Mouse (Mus musculus) kidney, embryonic 14.5 days (tissue): ENCODE measurements around the gene Cux1. TPM values are rescaled to one million over a fixed set of nuclear protein-coding genes. Genes with fewer than 3 reads are reported as not detected.

Experiments
- ATAC-seq: fragments of 200-750 bp; cut with Nextera tagmentation; 2 replicates; pipeline ENCODE4 v1.8.0; 2017; ENCODE audit warnings: moderate number of reproducible peaks, mild to moderate bottlenecking, moderate TSS enrichment, moderate library complexity; ENCODE audit not compliant: low FRiP score, low TSS enrichment
- H3K27ac ChIP-seq: fragments of 300-500 bp; sonication (generic); 2 replicates; pipeline ENCODE4 v1.5.1; 2014; ENCODE audit warnings: low read depth, mild to moderate bottlenecking, low read length, moderate library complexity, mixed read lengths
- H3K27me3 ChIP-seq: fragments of 300-500 bp; sonication (generic); 2 replicates; pipeline ENCODE4 v1.6.1; 2014; ENCODE audit warnings: mild to moderate bottlenecking, low read length; ENCODE audit not compliant: control insufficient read depth, insufficient read depth
- H3K36me3 ChIP-seq: fragments of 300-500 bp; sonication (generic); 2 replicates; pipeline ENCODE4 v1.6.1; 2014; ENCODE audit warnings: low read length, mixed read lengths; ENCODE audit not compliant: control insufficient read depth, insufficient read depth
- H3K4me1 ChIP-seq: fragments of 300-500 bp; sonication (generic); 2 replicates; pipeline ENCODE4 v1.6.1; 2014; ENCODE audit warnings: low read length, mixed read lengths; ENCODE audit not compliant: control insufficient read depth, insufficient read depth
- H3K4me2 ChIP-seq: fragments of 300-500 bp; sonication (generic); replicated peaks from 2 replicates; pipeline ENCODE4 v1.6.1; 2014; ENCODE audit warnings: low read depth, mild to moderate bottlenecking, low read length
- H3K4me3 ChIP-seq: fragments of 300-500 bp; sonication (generic); 2 replicates; pipeline ENCODE4 v1.5.1; 2014; ENCODE audit warnings: mild to moderate bottlenecking, low read length
- H3K9ac ChIP-seq: fragments of 300-500 bp; sonication (generic); 2 replicates; pipeline ENCODE4 v1.6.1; 2014; ENCODE audit warnings: low read depth, mild to moderate bottlenecking, low read length, moderate library complexity
- H3K9me3 ChIP-seq: fragments of 300-500 bp; sonication (generic); 2 replicates; pipeline ENCODE4 v1.6.1; 2016; ENCODE audit warnings: low read length; ENCODE audit not compliant: control insufficient read depth
- WGBS: fragments of 180-500 bp; shearing (Covaris S2); extraction: QIAGEN DNeasy Blood & Tissue Kit; methylation state at CpG from one replicate; pipeline ENCODE4 v1.1.7; 2014; 5-methylcytosine and 5-hydroxymethylcytosine counted together
- polyA plus RNA-seq: library from polyadenylated mRNA; unstranded; fragments of >200 nt; fragmentation: Nextera tagmentation; extraction: Ambion mirVana; gene quantifications from 2 replicates; pipeline ENCODE4 v1.2.1, GENCODE M21; 2014

Gene Cux1
- polyA plus RNA-seq, 1 experiment from 2014 or later, result 105 TPM

DNA sequence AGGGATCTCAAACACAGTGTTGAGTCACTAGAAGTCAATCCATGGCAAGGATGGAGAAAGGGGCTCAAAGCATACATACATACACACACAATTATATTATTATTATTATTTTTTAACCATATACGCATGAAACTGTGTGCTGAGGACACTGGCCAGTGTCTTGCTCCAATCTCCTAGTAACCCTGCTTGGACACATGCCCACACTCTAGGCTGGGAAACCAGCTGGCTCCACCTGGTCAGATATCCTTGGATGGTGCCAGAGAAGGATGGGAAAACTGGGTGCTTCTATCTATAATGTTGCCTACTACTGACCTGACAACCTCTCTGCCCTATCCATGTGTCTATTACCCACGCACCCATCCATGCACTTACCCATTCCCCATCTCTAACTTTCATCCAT, 275.7 kb downstream of the Cux1 start:
- Histone ChIP-seq H3K4me2 (no peak overlapping the region), H3K36me3 (peaks cover 32% of the 10 kb centered on the region), H3K4me3 (no peak overlapping the region), H3K9me3 (no peaks in the 10 kb centered on the region), H3K27me3 (no peaks in the 10 kb centered on the region), H3K9ac (no peak overlapping the region), H3K4me1 (no peaks in the 10 kb centered on the region), H3K27ac (no peak overlapping the region)
- 93% methylated on average over 2 of the region's 2 CpGs for WGBS
- ATAC-seq, result no peak

DNA sequence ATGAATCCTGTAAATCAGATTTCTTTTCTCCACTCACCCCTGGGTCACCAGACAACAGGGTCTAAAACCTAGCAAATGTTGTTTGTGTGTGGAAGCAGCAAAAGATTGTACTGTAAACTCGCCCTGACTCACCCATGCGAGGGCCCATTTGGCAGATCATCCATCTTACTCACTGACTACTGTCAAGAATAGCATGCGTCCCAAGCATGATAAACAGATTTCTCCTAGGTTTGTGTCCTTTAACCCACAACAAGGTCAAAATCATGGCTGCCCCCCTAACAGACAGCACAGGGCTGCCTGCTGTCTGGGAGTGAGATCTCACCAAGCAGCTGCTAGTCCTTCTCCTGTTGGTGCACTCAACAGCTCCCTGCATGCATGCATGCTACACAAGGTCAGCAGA, 277.5 kb downstream of the Cux1 start:
- WGBS, result 67% methylated on average over 3 of the region's 3 CpGs
- Histone ChIP-seq H3K27me3 (no peaks in the 10 kb centered on the region), H3K9me3 (no peaks in the 10 kb centered on the region), H3K4me3 (no peak overlapping the region), H3K27ac (no peak overlapping the region), H3K4me2 (no peak overlapping the region), H3K9ac (no peak overlapping the region), H3K36me3 (peaks cover 43% of the 10 kb centered on the region), H3K4me1 (no peaks in the 10 kb centered on the region)
- ATAC-seq, result no peak

DNA sequence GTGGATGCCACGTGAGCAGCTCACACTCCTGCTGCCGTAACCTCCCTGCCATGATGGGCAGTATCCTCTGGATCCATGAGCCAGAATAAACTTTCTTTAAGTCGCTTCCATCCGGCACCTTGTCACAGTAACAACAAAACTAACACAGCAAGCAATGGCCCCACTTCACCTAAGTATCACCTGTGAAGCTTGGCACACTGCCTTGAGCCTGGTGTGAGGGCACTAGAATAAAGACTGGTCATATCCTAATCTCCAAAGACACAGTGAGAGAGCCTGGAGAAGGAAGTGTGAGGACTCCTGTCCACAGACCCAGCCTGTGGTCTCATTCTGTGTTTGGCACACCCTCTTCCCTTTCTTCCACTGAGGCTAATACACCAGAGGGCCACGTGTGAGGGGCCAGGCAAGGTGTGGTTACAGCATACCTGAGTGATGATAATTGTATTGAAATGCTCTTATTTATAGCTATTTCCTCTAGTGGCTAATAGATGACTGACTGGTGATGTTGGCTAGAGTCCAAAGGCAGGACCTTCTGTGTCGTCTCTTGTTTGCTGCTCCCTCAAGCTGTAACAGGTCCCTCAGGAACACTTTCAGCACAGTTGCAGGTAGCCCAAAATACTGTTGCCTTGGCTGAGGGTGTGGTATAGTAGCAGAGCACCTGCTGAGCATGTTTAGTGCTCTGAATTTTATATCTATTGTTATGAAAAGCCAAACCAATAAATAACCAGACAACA, 278.8 kb downstream of the Cux1 start:
- no peak overlapping the region for H3K4me3 ChIP-seq
- WGBS, result 86% methylated on average over 6 of the region's 6 CpGs
- H3K4me1 ChIP-seq, result no peaks in the 10 kb centered on the region
- H3K27me3 ChIP-seq, result no peaks in the 10 kb centered on the region
- H3K9ac ChIP-seq, result no peak overlapping the region
- no peaks in the 10 kb centered on the region for H3K9me3 ChIP-seq
- H3K36me3 ChIP-seq, result peaks cover 45% of the 10 kb centered on the region
- no peak overlapping the region for H3K4me2 ChIP-seq
- no peak for ATAC-seq
- H3K27ac ChIP-seq, result no peak overlapping the region

DNA sequence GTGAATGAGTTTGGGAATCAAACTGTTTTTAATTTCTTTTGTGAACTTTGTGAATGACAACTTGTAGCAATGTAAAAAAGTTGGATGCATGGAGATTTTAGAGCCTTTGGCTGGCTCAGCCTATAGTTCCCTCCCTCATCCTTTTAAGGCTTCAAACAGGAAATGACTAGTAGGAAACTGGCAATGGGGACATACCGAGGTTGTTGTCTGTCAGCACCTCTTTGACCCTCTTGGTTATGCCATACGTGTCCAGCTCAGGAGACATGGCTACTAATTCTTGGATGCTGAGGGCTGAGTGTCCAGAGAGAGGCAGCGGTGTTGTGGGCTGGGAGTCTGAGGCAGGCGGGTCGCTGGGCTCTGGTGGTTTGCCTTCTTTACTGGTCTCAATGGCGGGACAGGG, 280.7 kb downstream of the Cux1 start:
- H3K27me3 ChIP-seq, result no peaks in the 10 kb centered on the region
- H3K4me3 ChIP-seq, result no peak overlapping the region
- H3K4me1 ChIP-seq, result no peaks in the 10 kb centered on the region
- H3K9ac ChIP-seq, result no peak overlapping the region
- H3K9me3 ChIP-seq, result no peaks in the 10 kb centered on the region
- H3K36me3 ChIP-seq, result peaks cover 48% of the 10 kb centered on the region
- no peak for ATAC-seq
- 83% methylated on average over 6 of the region's 6 CpGs for WGBS
- no peak overlapping the region for H3K4me2 ChIP-seq
- no peak overlapping the region for H3K27ac ChIP-seq

DNA sequence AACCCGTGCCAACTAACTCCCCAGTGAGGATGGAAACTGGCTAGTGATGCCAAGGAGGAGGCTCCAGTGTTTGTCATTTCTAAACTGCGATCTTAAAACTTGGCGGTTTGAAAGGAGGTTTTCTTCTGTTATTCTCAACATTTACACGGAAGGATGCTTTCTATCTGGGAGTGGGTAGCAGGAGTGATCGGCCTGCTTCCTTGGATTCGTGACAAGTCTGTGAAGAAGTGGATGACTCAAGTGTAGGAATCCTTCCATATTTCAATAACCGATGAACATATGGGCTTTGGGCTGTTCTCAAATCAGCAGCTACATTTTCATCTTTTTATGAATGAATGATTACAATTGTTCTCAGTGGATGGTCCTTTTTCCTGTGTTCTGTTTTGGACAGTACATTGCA, 282.2 kb downstream of the Cux1 start:
- WGBS, result 93% methylated on average over 7 of the region's 7 CpGs
- ATAC-seq, result no peak
- Histone ChIP-seq H3K4me1 (no peaks in the 10 kb centered on the region), H3K4me2 (no peak overlapping the region), H3K9ac (no peak overlapping the region), H3K27me3 (no peaks in the 10 kb centered on the region), H3K36me3 (peaks cover 52% of the 10 kb centered on the region), H3K27ac (no peak overlapping the region), H3K4me3 (no peak overlapping the region), H3K9me3 (no peaks in the 10 kb centered on the region)

DNA sequence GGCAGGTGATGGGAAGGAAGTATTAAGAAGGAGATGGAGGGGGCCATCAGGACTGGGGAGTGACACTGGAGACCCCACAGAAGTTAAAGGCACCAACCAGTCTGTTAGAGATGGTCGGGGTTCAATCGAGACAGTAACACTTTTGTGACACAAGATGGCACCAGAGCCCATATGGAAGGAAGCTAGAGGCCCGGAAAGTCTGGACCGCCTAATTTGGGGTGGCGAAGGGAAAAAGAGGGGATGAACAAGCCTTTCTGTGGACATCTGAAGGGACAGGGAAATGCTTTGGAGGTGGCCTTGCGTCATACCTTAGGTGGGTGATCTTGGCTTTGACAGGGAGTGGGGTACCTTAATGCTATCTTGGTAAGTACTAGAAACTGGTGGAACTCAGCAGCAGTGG, 285.9 kb downstream of the Cux1 start:
- no peaks in the 10 kb centered on the region for H3K27me3 ChIP-seq
- no peak overlapping the region for H3K9ac ChIP-seq
- no peak overlapping the region for H3K4me3 ChIP-seq
- no peaks in the 10 kb centered on the region for H3K9me3 ChIP-seq
- no peak overlapping the region for H3K4me2 ChIP-seq
- H3K4me1 ChIP-seq, result no peaks in the 10 kb centered on the region
- peaks cover 72% of the 10 kb centered on the region for H3K36me3 ChIP-seq
- H3K27ac ChIP-seq, result no peak overlapping the region
- WGBS, result 68% methylated on average over 6 of the region's 6 CpGs
- no peak for ATAC-seq

DNA sequence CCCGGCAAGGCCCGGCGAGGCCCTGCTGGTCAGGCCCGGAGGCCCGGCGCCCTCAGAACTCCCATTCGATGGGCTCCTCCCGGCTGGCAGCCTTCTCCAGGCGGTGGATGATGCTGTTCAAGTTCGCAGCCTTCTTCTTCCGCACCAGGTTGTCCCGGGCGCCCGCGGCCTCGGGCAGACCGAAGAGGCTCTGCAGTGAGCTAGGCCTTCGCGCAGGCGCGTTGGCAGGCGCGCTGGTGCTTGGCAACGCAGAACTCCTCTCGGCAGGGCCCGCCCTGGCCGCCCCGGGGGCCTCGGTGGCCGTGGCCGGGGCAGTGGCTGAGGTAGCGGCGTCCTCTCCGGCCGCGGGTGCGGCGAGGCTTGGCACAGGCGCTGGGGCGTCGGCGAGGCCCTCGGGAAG, 292.6 kb downstream of the Cux1 start:
- Histone ChIP-seq H3K9ac (no peak overlapping the region), H3K36me3 (peaks cover 77% of the 10 kb centered on the region), H3K4me2 (no peak overlapping the region), H3K4me3 (no peak overlapping the region), H3K9me3 (no peaks in the 10 kb centered on the region), H3K27ac (no peak overlapping the region), H3K4me1 (no peaks in the 10 kb centered on the region), H3K27me3 (no peaks in the 10 kb centered on the region)
- ATAC-seq, result no peak
- 90% methylated on average over 39 of the region's 43 CpGs for WGBS

DNA sequence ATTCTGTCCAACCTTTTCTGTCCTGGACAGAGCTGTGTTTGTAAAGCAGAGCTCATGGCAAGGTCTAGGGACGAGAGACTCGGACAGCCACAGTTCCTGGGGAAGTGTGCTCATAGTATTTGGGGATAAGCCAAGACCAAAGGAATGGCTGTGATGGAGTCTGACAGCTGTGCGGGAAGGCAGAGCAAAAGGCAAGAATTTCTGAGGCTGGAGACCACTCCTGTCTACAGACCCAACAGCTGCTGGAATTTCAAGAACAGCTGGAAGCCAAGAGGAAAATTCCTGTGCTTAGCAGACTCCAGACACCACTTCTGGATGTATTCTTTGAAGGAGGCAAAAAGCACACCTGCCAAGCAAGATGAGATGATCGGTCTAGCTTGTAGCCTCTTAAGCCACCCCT, 297.4 kb downstream of the Cux1 start:
- ATAC-seq, result no peak
- no peaks in the 10 kb centered on the region for H3K27me3 ChIP-seq
- no peak overlapping the region for H3K27ac ChIP-seq
- no peak overlapping the region for H3K4me3 ChIP-seq
- WGBS, result 83% methylated on average over 4 of the region's 4 CpGs
- no peaks in the 10 kb centered on the region for H3K4me1 ChIP-seq
- no peak overlapping the region for H3K4me2 ChIP-seq
- H3K9ac ChIP-seq, result no peak overlapping the region
- peaks cover 29% of the 10 kb centered on the region for H3K36me3 ChIP-seq
- H3K9me3 ChIP-seq, result no peaks in the 10 kb centered on the region

DNA sequence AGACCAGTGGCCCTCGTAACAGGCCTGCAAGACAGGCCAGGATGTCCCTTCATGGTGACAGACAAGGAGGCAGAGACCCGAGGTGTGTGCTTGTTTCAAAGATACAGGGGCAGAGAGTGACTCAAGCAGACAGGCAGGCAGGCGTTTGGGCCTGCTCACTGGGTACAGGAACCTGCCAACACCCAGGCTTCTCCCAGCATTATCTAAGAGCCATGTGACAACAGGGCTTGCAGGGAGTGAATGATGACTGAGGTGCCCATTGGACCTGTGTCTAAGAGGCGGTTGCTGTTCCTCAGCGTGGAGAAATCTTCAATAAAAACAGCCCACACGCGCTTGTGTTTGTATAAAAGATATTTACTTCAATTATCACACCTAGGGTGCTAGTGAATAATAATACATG, 301.2 kb downstream of the Cux1 start:
- Histone ChIP-seq H3K27ac (no peak overlapping the region), H3K4me3 (no peak overlapping the region), H3K9ac (no peak overlapping the region), H3K36me3 (no peaks in the 10 kb centered on the region), H3K9me3 (no peaks in the 10 kb centered on the region), H3K4me1 (no peaks in the 10 kb centered on the region), H3K4me2 (no peak overlapping the region), H3K27me3 (no peaks in the 10 kb centered on the region)
- no peak for ATAC-seq
- 80% methylated on average over 7 of the region's 7 CpGs for WGBS
